Mouse (Mus musculus): ENCODE results near the gene Mphosph9.

- TF ChIP-seq CTCF (IDR thresholded peaks at IDR 0.05; ENCODE audit: low read depth, low read length) (no peak), POLR2A (IDR thresholded peaks at IDR 0.05; ENCODE audit: insufficient read depth, low read length) (no peak)
These were observed 11.8 kb downstream of the Mphosph9 start for GRCm38 (mm10) chr5:124315941-124316340.

All from ES-Bruce4 (cell line).